Mouse (Mus musculus) heart, adult 2 months (tissue): ENCODE results near the gene Txnrd1.

Experiments
- CTCF ChIP-seq: fragments of 200-600 bp; IDR thresholded peaks from 2 replicates; pipeline ENCODE4 v1.8.1; 2022; ENCODE audit warnings: antibody characterized with exemption, mild to moderate bottlenecking, moderate library complexity
- POLR2A ChIP-seq: fragments of 200-500 bp; IDR thresholded peaks from 2 replicates; pipeline ENCODE4 v1.6.1; 2011; ENCODE audit warnings: mild to moderate bottlenecking, low read depth, low read length, control low read depth; ENCODE audit not compliant: insufficient read depth

- TF ChIP-seq CTCF (no peak), POLR2A (no peak)
These were observed 32.6 kb downstream of the Txnrd1 start, which contains the start of gene Eid3 for GRCm38 (mm10) chr10:82866356-82866755.
